Mouse (Mus musculus) embryonic stem cell, embryonic (primary cell): ENCODE measurements at regions not wholly inside any gene's neighbourhood (a gene's known extent, or its start where the extent isn't known, plus 50 kb on each side); places are given as distances from the start of the nearest gene placed in this dataset.

Experiments
- CTCF ChIA-PET, 4 experiments: fragments of 300-600 bp in 2 of 4; fragments of 350-600 bp in 2 of 4; sonication (Branson Sonifier 250); formaldehyde crosslinking; loops; one replicate each; lab custom pipeline; 2022; ENCODE audit warnings: inconsistent platforms in 2 of 4; lab: Charles Lee
- POLR2A ChIA-PET, 4 experiments: fragments of 300-600 bp in 2 of 4; fragments of 350-600 bp in 2 of 4; sonication (Branson Sonifier 250); formaldehyde crosslinking; loops; one replicate each; lab custom pipeline; 2022; ENCODE audit warnings: antibody characterized with exemption in 4 of 4, inconsistent platforms in 1 of 4; lab: Charles Lee

GRCm38 (mm10) chr9:84178705-84179104 is 253.8 kb downstream of the Bckdhb start:
- POLR2A ChIA-PET, result interaction anchor here in 1 of 4 experiments (0.7 kb wide), 1 partner anchor 8 kb away, joined by 3 read pairs; no protein-coding TSS in a partner anchor
- CTCF ChIA-PET, result no interaction called here

- ChIA-PET POLR2A (interaction anchor here in 1 of 4 experiments (0.7 kb wide), 1 partner anchor 8 kb away, joined by 3 read pairs; no protein-coding TSS in a partner anchor), CTCF (no interaction called here)
These were observed 254.3 kb downstream of the Bckdhb start for GRCm38 (mm10) chr9:84179238-84179637.

- POLR2A ChIA-PET, result no interaction called here
- CTCF ChIA-PET, result no interaction called here
These were observed 258.9 kb downstream of the Bckdhb start for GRCm38 (mm10) chr9:84183637-84184374.

DNA sequence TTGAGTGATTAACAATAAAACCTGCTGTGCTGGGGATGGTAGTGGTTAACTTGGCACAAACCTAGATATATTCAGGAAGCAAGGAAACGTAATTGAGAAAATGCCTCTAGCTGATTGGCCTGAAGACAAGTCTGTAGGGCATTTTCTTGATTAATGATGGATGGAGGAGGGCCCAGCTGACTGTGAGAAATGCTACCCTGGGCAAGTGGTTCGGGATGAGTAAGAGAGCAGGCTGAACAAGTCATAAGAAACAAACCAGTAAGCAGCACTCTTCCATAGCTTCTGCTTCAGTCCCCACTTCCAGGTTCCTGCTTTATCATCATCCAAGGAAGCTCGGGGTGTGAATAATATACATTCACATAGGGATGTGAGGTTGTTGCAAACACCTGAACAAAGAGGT is 262.6 kb downstream of the Bckdhb start:
- CTCF ChIA-PET, result no interaction called here
- POLR2A ChIA-PET, result interaction anchor here in 1 of 4 experiments (0.6 kb wide), 1 partner anchor 9 kb away, joined by 3 read pairs; no protein-coding TSS in a partner anchor

DNA sequence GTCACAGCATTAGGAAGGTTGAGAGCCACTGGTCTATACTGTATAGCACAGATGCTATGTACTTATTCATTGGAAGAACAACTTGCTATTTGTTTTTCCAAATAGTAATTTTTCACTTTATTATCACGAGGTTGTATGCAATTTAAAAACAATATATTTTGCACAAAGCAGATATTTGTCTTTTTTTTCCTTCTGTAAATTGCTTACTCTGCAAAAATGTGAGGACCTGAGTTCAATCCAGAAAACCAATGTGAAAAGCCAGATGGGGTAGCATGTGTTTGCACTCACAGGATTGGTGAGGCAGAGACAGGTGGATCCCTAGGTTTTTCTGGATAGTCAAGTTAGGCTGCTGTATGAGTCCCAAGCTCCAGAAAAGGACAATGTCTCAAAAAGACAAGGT is 268.5 kb downstream of the Bckdhb start:
- ChIA-PET CTCF (no interaction called here), POLR2A (no interaction called here)

DNA sequence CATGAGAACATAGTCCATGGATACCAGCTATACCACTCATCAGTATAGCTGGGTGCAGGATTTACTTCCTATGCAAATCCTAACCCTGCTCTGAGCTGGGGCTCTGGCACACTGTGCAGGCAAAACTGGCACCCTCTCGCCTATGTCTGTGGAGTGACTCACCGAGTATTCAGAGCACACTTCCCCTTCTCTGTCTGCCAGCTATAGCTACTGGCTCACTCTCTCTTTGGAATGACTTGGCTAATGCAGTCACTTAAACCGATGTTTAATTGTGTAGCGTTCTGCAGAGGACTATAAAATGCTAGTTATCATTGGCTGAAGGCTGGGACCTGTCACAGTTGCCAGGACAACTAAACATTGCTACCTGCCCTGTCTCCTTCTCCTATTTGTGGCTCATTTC is 269.8 kb downstream of the Bckdhb start:
- ChIA-PET POLR2A (no interaction called here), CTCF (interaction anchor here in 1 of 4 experiments (0.6 kb wide), 1 partner anchor 546 kb away, joined by 19 read pairs; no protein-coding TSS in a partner anchor)

GRCm38 (mm10) chr9:84195338-84195737 is 270.4 kb downstream of the Bckdhb start:
- ChIA-PET CTCF (interaction anchor here in 1 of 4 experiments (0.6 kb wide), 1 partner anchor 543 kb away, joined by 3 read pairs; no protein-coding TSS in a partner anchor), POLR2A (no interaction called here)

DNA sequence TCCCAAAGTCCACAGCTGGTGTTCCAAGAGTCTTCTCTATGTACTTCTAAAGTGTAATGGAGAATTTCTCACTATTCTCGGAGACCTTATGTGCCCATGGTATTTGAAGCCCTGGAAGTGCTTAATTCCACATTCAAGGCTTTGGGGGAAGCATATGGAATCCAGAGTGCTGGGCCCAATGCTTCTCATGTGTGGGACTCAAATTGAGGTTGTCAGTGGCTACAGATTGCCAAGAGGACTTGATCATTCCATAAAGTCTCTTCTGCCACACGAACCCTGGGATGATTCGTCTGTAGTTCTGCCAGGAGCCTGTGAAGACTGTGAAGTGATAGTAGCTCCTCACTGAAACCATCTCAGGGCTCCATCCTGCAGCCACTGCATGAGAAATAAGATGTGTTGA is 275.3 kb downstream of the Bckdhb start:
- ChIA-PET CTCF (no interaction called here), POLR2A (no interaction called here)

DNA sequence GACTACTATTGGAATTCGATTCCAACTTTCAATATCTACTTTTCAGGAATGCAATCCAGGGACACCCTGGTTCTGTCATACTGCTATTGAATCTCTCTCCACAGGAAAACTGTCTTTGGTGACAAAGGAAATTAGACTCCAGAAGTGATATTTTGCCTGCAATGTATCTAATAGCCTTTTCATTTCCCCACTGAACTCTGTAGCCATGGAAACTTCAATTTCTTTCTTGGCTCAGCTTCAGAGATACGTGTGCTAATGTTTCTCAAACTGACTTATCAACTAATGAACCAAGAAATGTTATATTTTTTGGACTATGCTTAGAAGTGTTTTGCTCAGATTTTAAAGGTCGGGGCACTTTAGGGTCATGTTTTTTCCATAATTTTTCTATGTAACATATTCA is 279.1 kb downstream of the Bckdhb start:
- CTCF ChIA-PET, result no interaction called here
- POLR2A ChIA-PET, result no interaction called here

- ChIA-PET CTCF (no interaction called here), POLR2A (interaction anchor here in 3 of 4 experiments (0.7 to 1.1 kb wide), 4 partner anchors 10 to 1603 kb away, joined by 3 to 6 read pairs (median 4); partner anchors contain the start of gene Bckdhb (in 1 of the 3))
These were observed 315.6 kb downstream of the Bckdhb start for GRCm38 (mm10) chr9:84240491-84240975.

- ChIA-PET CTCF (interaction anchor here in 1 of 4 experiments (0.6 kb wide), 1 partner anchor 8 kb away, joined by 5 read pairs; no protein-coding TSS in a partner anchor), POLR2A (interaction anchor here in 1 of 4 experiments (0.7 to 1.0 kb wide), 2 partner anchors 9 to 1322 kb away, joined by 3 to 4 read pairs; no protein-coding TSS in a partner anchor)
These were observed 324.8 kb downstream of the Bckdhb start for GRCm38 (mm10) chr9:84249765-84250164.

GRCm38 (mm10) chr9:84253022-84253991 is 328.4 kb downstream of the Bckdhb start:
- CTCF ChIA-PET, result interaction anchor here (0.6 to 1.2 kb wide), 11 partner anchors 11 to 1074 kb away, joined by 3 to 5 read pairs (median 3); partner anchors contain the start of gene Tent5a (in 1 of the 4)
- POLR2A ChIA-PET, result interaction anchor here in 3 of 4 experiments (0.6 to 1.3 kb wide), 6 partner anchors 11 to 419 kb away, joined by 3 to 6 read pairs (median 3); partner anchors contain the start of gene Ttk (in 1 of the 3)

DNA sequence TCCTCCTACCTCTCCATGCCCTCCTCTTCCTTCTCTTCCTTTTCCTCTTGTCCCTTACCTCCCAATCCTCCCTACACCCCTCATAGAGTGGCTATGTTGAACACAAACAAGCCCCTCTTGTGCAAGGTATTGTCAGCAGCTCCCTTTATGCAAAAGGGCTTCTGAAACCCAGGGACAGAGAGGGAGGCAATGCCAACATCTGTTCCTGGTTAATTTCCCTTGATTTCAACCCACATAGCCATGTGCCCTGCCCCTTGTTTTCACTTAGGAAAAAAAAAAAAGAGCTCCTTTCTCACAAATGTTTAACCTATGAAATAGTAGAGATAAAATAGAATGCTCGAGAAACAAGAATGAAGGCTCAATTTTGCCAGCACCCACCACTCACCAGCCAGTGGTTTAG is 333.5 kb downstream of the Bckdhb start:
- CTCF ChIA-PET, result interaction anchor here in 1 of 4 experiments (0.6 kb wide), 1 partner anchor 11 kb away, joined by 10 read pairs; no protein-coding TSS in a partner anchor

GRCm38 (mm10) chr9:84259751-84260150 is 334.8 kb downstream of the Bckdhb start:
- POLR2A ChIA-PET, result interaction anchor here in 1 of 4 experiments (1.1 kb wide), 1 partner anchor 9 kb away, joined by 3 read pairs; no protein-coding TSS in a partner anchor
- CTCF ChIA-PET, result no interaction called here

More for the DNA sequence above, 333.5 kb downstream of the Bckdhb start:
- POLR2A ChIA-PET, result no interaction called here

GRCm38 (mm10) chr9:84262151-84262550 is 337.2 kb downstream of the Bckdhb start:
- POLR2A ChIA-PET, result no interaction called here
- CTCF ChIA-PET, result no interaction called here

- POLR2A ChIA-PET, result no interaction called here
These were observed 342.0 kb downstream of the Bckdhb start for GRCm38 (mm10) chr9:84266974-84267373.

GRCm38 (mm10) chr9:84274608-84275007 is 349.7 kb downstream of the Bckdhb start:
- ChIA-PET CTCF (no interaction called here), POLR2A (no interaction called here)

More at GRCm38 (mm10) chr9:84266974-84267373, 342.0 kb downstream of the Bckdhb start:
- CTCF ChIA-PET, result no interaction called here

GRCm38 (mm10) chr9:84278295-84278694 is 353.4 kb downstream of the Bckdhb start:
- ChIA-PET POLR2A (no interaction called here), CTCF (no interaction called here)

DNA sequence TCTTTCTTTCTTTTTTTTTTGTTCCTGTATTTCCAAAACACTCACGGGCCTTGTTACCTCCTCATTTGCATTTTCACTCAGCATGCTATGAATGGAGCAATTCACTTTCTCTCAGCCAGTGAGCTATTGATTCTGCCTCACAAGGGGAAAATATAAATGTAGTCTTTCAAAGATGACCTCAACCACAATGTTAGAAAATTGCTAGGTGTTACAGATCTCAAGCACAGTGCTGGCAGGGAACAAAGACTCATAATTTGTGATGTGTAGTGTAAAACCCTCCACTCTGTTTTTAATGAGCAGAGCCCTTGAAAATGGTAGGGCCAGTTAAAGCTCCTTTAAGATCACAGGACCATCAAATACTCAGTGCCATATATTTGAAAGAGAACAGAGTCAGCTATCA is 353.8 kb downstream of the Bckdhb start:
- POLR2A ChIA-PET, result no interaction called here

More for the DNA sequence above, 353.8 kb downstream of the Bckdhb start:
- CTCF ChIA-PET, result no interaction called here
